Mouse (Mus musculus) CD4-positive, CD25-positive, alpha-beta regulatory T cell (primary cell): ENCODE measurements around the gene Mmp7. TPM values are rescaled to one million over a fixed set of nuclear protein-coding genes. Genes with fewer than 3 reads are reported as not detected.

Experiments
- polyA plus RNA-seq: library from polyadenylated mRNA; unstranded; fragments of 100-300 nt; shearing (Covaris generic); gene quantifications from one replicate; pipeline ENCODE4 v1.2.1, GENCODE M21; 2017

The Mmp7 gene
- polyA plus RNA-seq = not detected

GRCm38 (mm10) chr9:7691790-7692189 is at the start of gene Mmp7:
TSS of gene Mmp7 (plus strand) at chr9:7692090.

Other genes starting within 250 kb of the Mmp7 start
- gene Mmp3, start 246.3 kb upstream of the Mmp7 start, polyA plus RNA-seq = not detected
- not detected for gene Mmp10, start 189.7 kb upstream of the Mmp7 start, polyA plus RNA-seq
- gene Mmp8, start 133.6 kb upstream of the Mmp7 start, polyA plus RNA-seq = not detected
- not detected for gene Mmp27, start 120.7 kb upstream of the Mmp7 start, polyA plus RNA-seq
- not detected for gene Mmp20, start 63.9 kb upstream of the Mmp7 start, polyA plus RNA-seq
- 330 TPM for gene Tmem123, start 72.0 kb downstream of the Mmp7 start, polyA plus RNA-seq
- gene Birc2, start 145.0 kb downstream of the Mmp7 start, polyA plus RNA-seq = 101 TPM
- 140 TPM for gene Birc3, start 181.1 kb downstream of the Mmp7 start, polyA plus RNA-seq